Mouse (Mus musculus) adrenal gland (tissue): Measurements from ENCODE around the gene Clec4f.
"Not testable (repeated sequence)": the region's sequence is repeated elsewhere in the genome, so short reads cannot be mapped to it uniquely, and the experiment has no call there.

Experiments used
- intact Hi-C: fragments of 180-260 bp; cut with DNase I; formaldehyde crosslinking; loops from one replicate; pipeline ENCODE4 v1.15.1; 2025

The Clec4f gene

GRCm38 (mm10) chr6:83634631-83635030, 21.4 kb downstream of the Clec4f start:
- intact Hi-C loops = not testable (repeated sequence)

- intact Hi-C loops = not testable (repeated sequence)
Observed at GRCm38 (mm10) chr6:83634106-83634505, 21.9 kb downstream of the Clec4f start.

GRCm38 (mm10) chr6:83631815-83632214, 24.2 kb downstream of the Clec4f start:
- intact Hi-C loops = no loop called here

- intact Hi-C loops = no loop called here
Observed at GRCm38 (mm10) chr6:83626781-83627180, 29.2 kb downstream of the Clec4f start.

GRCm38 (mm10) chr6:83619955-83620354, 36.0 kb downstream of the Clec4f start:
- intact Hi-C loops = no loop called here

GRCm38 (mm10) chr6:83617581-83618335, 38.2 kb downstream of the Clec4f start:
- intact Hi-C loops = loop anchor here (2.0 kb wide), 1 partner anchor 35 kb away; no protein-coding TSS in a partner anchor

- intact Hi-C loops = loop anchor here (2.0 kb wide), 1 partner anchor 34 kb away; no protein-coding TSS in a partner anchor
Observed at GRCm38 (mm10) chr6:83616512-83616911, 39.5 kb downstream of the Clec4f start.

GRCm38 (mm10) chr6:83614469-83614868, 41.5 kb downstream of the Clec4f start:
- intact Hi-C loops = no loop called here

GRCm38 (mm10) chr6:83612976-83613375, 43.0 kb downstream of the Clec4f start:
- intact Hi-C loops = no loop called here

GRCm38 (mm10) chr6:83599636-83600174, 56.3 kb downstream of the Clec4f start:
- intact Hi-C loops = no loop called here

- intact Hi-C loops = no loop called here
Observed at GRCm38 (mm10) chr6:83599060-83599550, 56.9 kb downstream of the Clec4f start.

- intact Hi-C loops = no loop called here
Observed at GRCm38 (mm10) chr6:83598646-83599045, 57.3 kb downstream of the Clec4f start.

- intact Hi-C loops = no loop called here
Observed at GRCm38 (mm10) chr6:83597988-83598387, 58.0 kb downstream of the Clec4f start.

GRCm38 (mm10) chr6:83595035-83595434, 61.0 kb downstream of the Clec4f start:
- intact Hi-C loops = no loop called here
